Mouse (Mus musculus): ENCODE measurements at regions not wholly inside any gene's neighbourhood (a gene's known extent, or its start where the extent isn't known, plus 50 kb on each side); places are given as distances from the start of the nearest gene placed in this dataset.
"Not testable (repeated sequence)": the region's sequence is repeated elsewhere in the genome, so short reads cannot be mapped to it uniquely, and the experiment has no call there.

- 0 out of 2 replicates have a peak, but pooled peaks cover 4% of the 10 kb centered on the region for H3K9me3 ChIP-seq (replicated peaks; ENCODE audit: control insufficient read depth, low read length)
- no peak overlapping the region for H3K27ac ChIP-seq (ENCODE audit: low read depth)
- H3K27me3 ChIP-seq (ENCODE audit: control insufficient read depth, insufficient read depth, low read length): no peaks in the 10 kb centered on the region
- no peaks in the 10 kb centered on the region for H3K4me1 ChIP-seq (ENCODE audit: control insufficient read depth, insufficient read depth)
- no peak overlapping the region for H3K4me3 ChIP-seq (ENCODE audit: low read depth, low read length)
- no peak overlapping the region for H3K9ac ChIP-seq (replicated peaks; ENCODE audit: low read depth, low read length)
- no peak overlapping the region for H3K4me2 ChIP-seq (ENCODE audit: low read depth, low read length)
- WGBS: 66% methylated on average over 2 of the region's 2 CpGs
- TF ChIP-seq EP300 (IDR thresholded peaks at IDR 0.05; ENCODE audit: low read depth) (no peak), CTCF (IDR thresholded peaks at IDR 0.05; ENCODE audit: low read depth) (no peak)
- DNase-seq (ENCODE audit: low spot score): no peak
- no peaks in the 10 kb centered on the region for H3K36me3 ChIP-seq (replicated peaks; ENCODE audit: control insufficient read depth, insufficient read depth, low read length)
- no peak for ATAC-seq (ENCODE audit: insufficient read depth, low read depth)
Observed at GRCm38 (mm10) chr6:67895858-67896257, 360.3 kb upstream of the Tacstd2 start.

GRCm38 (mm10) chr6:67887586-67887985 is 352.0 kb upstream of the Tacstd2 start:
- DNase-seq (ENCODE audit: low spot score) (no peak), ATAC-seq (ENCODE audit: insufficient read depth, low read depth) (no peak)
- TF ChIP-seq EP300 (IDR thresholded peaks at IDR 0.05; ENCODE audit: low read depth) (no peak), CTCF (IDR thresholded peaks at IDR 0.05; ENCODE audit: low read depth) (no peak)
- no peak overlapping the region for H3K9ac ChIP-seq (replicated peaks; ENCODE audit: low read depth, low read length)
- H3K4me3 ChIP-seq (ENCODE audit: low read depth, low read length): no peak overlapping the region
- no peaks in the 10 kb centered on the region for H3K4me1 ChIP-seq (ENCODE audit: control insufficient read depth, insufficient read depth)
- no peaks in the 10 kb centered on the region for H3K27me3 ChIP-seq (ENCODE audit: control insufficient read depth, insufficient read depth, low read length)
- H3K27ac ChIP-seq (ENCODE audit: low read depth): no peak overlapping the region
- no peaks in the 10 kb centered on the region for H3K9me3 ChIP-seq (replicated peaks; ENCODE audit: control insufficient read depth, low read length)
- H3K36me3 ChIP-seq (replicated peaks; ENCODE audit: control insufficient read depth, insufficient read depth, low read length): no peaks in the 10 kb centered on the region
- no peak overlapping the region for H3K4me2 ChIP-seq (ENCODE audit: low read depth, low read length)
- WGBS: 53% methylated on average over 2 of the region's 2 CpGs

GRCm38 (mm10) chr6:67884893-67885292 is 349.3 kb upstream of the Tacstd2 start:
- no peak for ATAC-seq (ENCODE audit: insufficient read depth, low read depth)
- 71% methylated on average over 5 of the region's 5 CpGs for WGBS

GRCm38 (mm10) chr6:67881476-67881875 is 345.9 kb upstream of the Tacstd2 start:
- not testable (repeated sequence) for H3K9ac ChIP-seq (replicated peaks; ENCODE audit: low read depth, low read length); H3K36me3 ChIP-seq (replicated peaks; ENCODE audit: control insufficient read depth, insufficient read depth, low read length); H3K4me1 ChIP-seq (ENCODE audit: control insufficient read depth, insufficient read depth); H3K27ac ChIP-seq (ENCODE audit: low read depth); H3K27me3 ChIP-seq (ENCODE audit: control insufficient read depth, insufficient read depth, low read length); H3K4me2 ChIP-seq (ENCODE audit: low read depth, low read length); H3K4me3 ChIP-seq (ENCODE audit: low read depth, low read length); ATAC-seq (ENCODE audit: insufficient read depth, low read depth); DNase-seq (ENCODE audit: low spot score); H3K9me3 ChIP-seq (replicated peaks; ENCODE audit: control insufficient read depth, low read length)
- 67% methylated on average over 4 of the region's 5 CpGs for WGBS

More at GRCm38 (mm10) chr6:67884893-67885292, 349.3 kb upstream of the Tacstd2 start:
- Histone ChIP-seq H3K9me3 (replicated peaks; ENCODE audit: control insufficient read depth, low read length) (no peaks in the 10 kb centered on the region), H3K36me3 (replicated peaks; ENCODE audit: control insufficient read depth, insufficient read depth, low read length) (no peaks in the 10 kb centered on the region), H3K4me3 (ENCODE audit: low read depth, low read length) (no peak overlapping the region), H3K27ac (ENCODE audit: low read depth) (no peak overlapping the region), H3K4me2 (ENCODE audit: low read depth, low read length) (no peak overlapping the region), H3K27me3 (ENCODE audit: control insufficient read depth, insufficient read depth, low read length) (no peaks in the 10 kb centered on the region), H3K4me1 (ENCODE audit: control insufficient read depth, insufficient read depth) (no peaks in the 10 kb centered on the region), H3K9ac (replicated peaks; ENCODE audit: low read depth, low read length) (no peak overlapping the region)
- TF ChIP-seq CTCF (IDR thresholded peaks at IDR 0.05; ENCODE audit: low read depth): no peak
- DNase-seq (ENCODE audit: low spot score): no peak

- not testable (repeated sequence) for DNase-seq (ENCODE audit: low spot score); H3K4me2 ChIP-seq (ENCODE audit: low read depth, low read length); H3K27ac ChIP-seq (ENCODE audit: low read depth); H3K9me3 ChIP-seq (replicated peaks; ENCODE audit: control insufficient read depth, low read length); ATAC-seq (ENCODE audit: insufficient read depth, low read depth); H3K9ac ChIP-seq (replicated peaks; ENCODE audit: low read depth, low read length); H3K36me3 ChIP-seq (replicated peaks; ENCODE audit: control insufficient read depth, insufficient read depth, low read length); H3K27me3 ChIP-seq (ENCODE audit: control insufficient read depth, insufficient read depth, low read length); H3K4me1 ChIP-seq (ENCODE audit: control insufficient read depth, insufficient read depth); H3K4me3 ChIP-seq (ENCODE audit: low read depth, low read length)
- 6% methylated on average over 1 of the region's 1 CpGs for WGBS
- peak; percentile 14; the same call in 1 of the 2 replicates for TF ChIP-seq CTCF (IDR thresholded peaks at IDR 0.05; ENCODE audit: low read depth)
Observed at GRCm38 (mm10) chr6:67857945-67858344, 322.3 kb upstream of the Tacstd2 start.

GRCm38 (mm10) chr6:67839486-67839885 is 303.9 kb upstream of the Tacstd2 start:
- H3K9ac ChIP-seq (replicated peaks; ENCODE audit: low read depth, low read length); ATAC-seq (ENCODE audit: insufficient read depth, low read depth); H3K4me2 ChIP-seq (ENCODE audit: low read depth, low read length); H3K4me1 ChIP-seq (ENCODE audit: control insufficient read depth, insufficient read depth); H3K27ac ChIP-seq (ENCODE audit: low read depth); H3K9me3 ChIP-seq (replicated peaks; ENCODE audit: control insufficient read depth, low read length); H3K36me3 ChIP-seq (replicated peaks; ENCODE audit: control insufficient read depth, insufficient read depth, low read length); DNase-seq (ENCODE audit: low spot score); H3K4me3 ChIP-seq (ENCODE audit: low read depth, low read length); H3K27me3 ChIP-seq (ENCODE audit: control insufficient read depth, insufficient read depth, low read length): not testable (repeated sequence)
- 67% methylated on average over 1 of the region's 1 CpGs for WGBS
